Mouse (Mus musculus) left cerebral cortex, adult 2 months (tissue): ENCODE measurements around the gene Pgr15l. TPM values are rescaled to one million over a fixed set of nuclear protein-coding genes. Genes with fewer than 3 reads are reported as not detected.

ENCODE experiments used
- DNase-seq, 2 experiments: peaks; one replicate each; pipeline ENCODE4 v3.0.0; 2021 to 2022; ENCODE audit warnings: low spot score in 2 of 2, mixed read lengths in 1 of 2; ENCODE audit errors: extremely low spot score in 1 of 2
- H3K27ac ChIP-seq: fragments of 200-600 bp; 2 replicates; pipeline ENCODE4 v1.8.1; 2022
- H3K4me3 ChIP-seq: fragments of 200-600 bp; 2 replicates; pipeline ENCODE4 v1.8.1; 2022
- CTCF ChIP-seq: fragments of 200-600 bp; IDR thresholded peaks from 2 replicates; pipeline ENCODE4 v1.8.1; 2022; ENCODE audit warnings: antibody characterized with exemption, mild to moderate bottlenecking, moderate library complexity
- intact Hi-C: fragments of 180-260 bp; cut with DNase I; formaldehyde crosslinking; loops from one replicate; pipeline ENCODE4 v1.15.1; 2025
- long read RNA-seq, 2 experiments: library from polyadenylated mRNA; stranded (forward); transcript quantifications; one replicate each; pipeline ENCODE4 v2.0.0; 2021; ENCODE audit warnings: borderline mapping rate in 2 of 2
- total RNA-seq, 2 experiments: library from RNA; stranded (reverse); gene quantifications; 2 replicates each; pipeline ENCODE4 v1.2.3; 2021

Gene Pgr15l
- total RNA-seq = under 1 TPM; 0.11 to 0.12 TPM
- long read RNA-seq, experiment 1, full-length matches to known transcripts = 1 of 1 reads
- long read RNA-seq, experiment 1, partial matches to known transcripts = 0 of 1 reads
- long read RNA-seq, experiment 1, other reads (novel, unspliced or antisense) = 0 of 1 reads
- long read RNA-seq, experiment 2 = 0 reads

GRCm38 (mm10) chrX:97072369-97072768, at the start of gene Pgr15l:
Pgr15l (plus strand) TSS chrX:97072596.
- no peak within 1 kb of the TSS for H3K27ac ChIP-seq
- no peak for DNase-seq
- TF ChIP-seq CTCF = no peak
- H3K4me3 ChIP-seq = no peak within 1 kb of the TSS
- intact Hi-C loops = no loop called here

- Histone ChIP-seq H3K4me3 (no peak overlapping the region), H3K27ac (no peak overlapping the region)
- DNase-seq = no peak
- TF ChIP-seq CTCF = no peak
- intact Hi-C loops = no loop called here
These were observed 44.9 kb upstream of the Pgr15l start for GRCm38 (mm10) chrX:97027540-97027939.

GRCm38 (mm10) chrX:97069816-97070215, 2.6 kb upstream of the Pgr15l start:
- peak in 1 of 2 experiments; percentile 9 for DNase-seq
- TF ChIP-seq CTCF = no peak
- intact Hi-C loops = no loop called here
- Histone ChIP-seq H3K4me3 (no peak overlapping the region), H3K27ac (no peak overlapping the region)
